Mouse (Mus musculus): ENCODE measurements around the gene Sprr2k. TPM values are rescaled to one million over a fixed set of nuclear protein-coding genes. Genes with fewer than 3 reads are reported as not detected.
"Not testable (repeated sequence)": the region's sequence is repeated elsewhere in the genome, so short reads cannot be mapped to it uniquely, and the experiment has no call there.

The Sprr2k gene
- polyA plus RNA-seq, 1 experiment from 2014 or later = not detected

GRCm38 (mm10) chr3:92481249-92481648 is 48.9 kb downstream of the Sprr2k start:
- not testable (repeated sequence) for H3K9me3 ChIP-seq; H3K27ac ChIP-seq (replicated peaks); DNase-seq (ENCODE audit: low spot score); H3K36me3 ChIP-seq (replicated peaks); H3K27me3 ChIP-seq (replicated peaks; ENCODE audit: low read depth, poor library complexity, severe bottlenecking); H3K4me1 ChIP-seq; H3K4me3 ChIP-seq

Other genes with a start within 250 kb of the Sprr2k start
- not detected in 2 replicates for gene Sprr2a1, start 216.8 kb upstream of the Sprr2k start, polyA plus RNA-seq (2016; fragmentation: Nextera tagmentation; extraction: Ambion mirVana)
- gene Sprr2a2, start 216.7 kb upstream of the Sprr2k start, polyA plus RNA-seq (2016; fragmentation: Nextera tagmentation; extraction: Ambion mirVana) = not detected in 2 replicates
- gene Sprr2a3, start 147.2 kb upstream of the Sprr2k start, polyA plus RNA-seq (2016; fragmentation: Nextera tagmentation; extraction: Ambion mirVana) = not detected in 2 replicates
- gene Sprr2b, start 116.0 kb upstream of the Sprr2k start, polyA plus RNA-seq (2016; fragmentation: Nextera tagmentation; extraction: Ambion mirVana) = not detected in 2 replicates
- not detected in 2 replicates for gene Sprr2d, start 93.4 kb upstream of the Sprr2k start, polyA plus RNA-seq (2016; fragmentation: Nextera tagmentation; extraction: Ambion mirVana)
- not detected in 2 replicates for gene Sprr2e, start 80.4 kb upstream of the Sprr2k start, polyA plus RNA-seq (2016; fragmentation: Nextera tagmentation; extraction: Ambion mirVana)
- gene Sprr2f, start 67.4 kb upstream of the Sprr2k start, polyA plus RNA-seq (2016; fragmentation: Nextera tagmentation; extraction: Ambion mirVana) = not detected in 2 replicates
- gene Sprr2h, start 46.9 kb upstream of the Sprr2k start, polyA plus RNA-seq (2016; fragmentation: Nextera tagmentation; extraction: Ambion mirVana) = not detected in 2 replicates
- not detected in 2 replicates for gene Sprr2i, start 24.6 kb upstream of the Sprr2k start, polyA plus RNA-seq (2016; fragmentation: Nextera tagmentation; extraction: Ambion mirVana)
- gene Sprr2j-ps, start 14.5 kb upstream of the Sprr2k start, polyA plus RNA-seq (2016; fragmentation: Nextera tagmentation; extraction: Ambion mirVana) = not detected in 2 replicates
- 10.3 and 10.6 TPM in 2 replicates for gene Gm9774, start 3.2 kb upstream of the Sprr2k start, polyA plus RNA-seq (2016; fragmentation: Nextera tagmentation; extraction: Ambion mirVana)
- gene Sprr1b, start 6.2 kb downstream of the Sprr2k start, polyA plus RNA-seq (2016; fragmentation: Nextera tagmentation; extraction: Ambion mirVana) = not detected in 2 replicates
- gene Sprr3, start 26.1 kb downstream of the Sprr2k start, polyA plus RNA-seq (2016; fragmentation: Nextera tagmentation; extraction: Ambion mirVana) = not detected in 2 replicates
- not detected in 2 replicates for gene Sprr1a, start 53.3 kb downstream of the Sprr2k start, polyA plus RNA-seq (2016; fragmentation: Nextera tagmentation; extraction: Ambion mirVana)
- gene Sprr4, start 67.9 kb downstream of the Sprr2k start, polyA plus RNA-seq (2016; fragmentation: Nextera tagmentation; extraction: Ambion mirVana) = not detected in 2 replicates
- not detected in 2 replicates for gene 2310046K23Rik, start 101.9 kb downstream of the Sprr2k start, polyA plus RNA-seq (2016; fragmentation: Nextera tagmentation; extraction: Ambion mirVana)
- gene Ivl, start 141.2 kb downstream of the Sprr2k start, polyA plus RNA-seq (2016; fragmentation: Nextera tagmentation; extraction: Ambion mirVana) = not detected in 2 replicates
- gene Smcp, start 156.4 kb downstream of the Sprr2k start, polyA plus RNA-seq (2016; fragmentation: Nextera tagmentation; extraction: Ambion mirVana) = not detected in 2 replicates
- not detected in 2 replicates for gene 2210017I01Rik, start 174.9 kb downstream of the Sprr2k start, polyA plus RNA-seq (2016; fragmentation: Nextera tagmentation; extraction: Ambion mirVana)
- not detected in 2 replicates for gene Lce6a, start 189.1 kb downstream of the Sprr2k start, polyA plus RNA-seq (2016; fragmentation: Nextera tagmentation; extraction: Ambion mirVana)
- not detected in 2 replicates for gene Lce1a1, start 215.7 kb downstream of the Sprr2k start, polyA plus RNA-seq (2016; fragmentation: Nextera tagmentation; extraction: Ambion mirVana)
- gene Lce1b, start 224.3 kb downstream of the Sprr2k start, polyA plus RNA-seq (2016; fragmentation: Nextera tagmentation; extraction: Ambion mirVana) = not detected in 2 replicates
- not detected in 2 replicates for gene Lce1a2, start 237.7 kb downstream of the Sprr2k start, polyA plus RNA-seq (2016; fragmentation: Nextera tagmentation; extraction: Ambion mirVana)
- gene Lce1c, start 246.7 kb downstream of the Sprr2k start, polyA plus RNA-seq (2016; fragmentation: Nextera tagmentation; extraction: Ambion mirVana) = not detected in 2 replicates

Data from embryonic facial prominence, embryonic 10.5 days (tissue).